Mouse (Mus musculus) bone marrow macrophage, adult 2 months (primary cell): Measurements from ENCODE around the gene Gna11. TPM values are rescaled to one million over a fixed set of nuclear protein-coding genes. Genes with fewer than 3 reads are reported as not detected.

Source experiments
- H3K27ac ChIP-seq: 2 replicates; pipeline ENCODE4 v1.5.1; 2012; ENCODE audit warnings: low read depth, low read length; ENCODE audit not compliant: insufficient read depth
- H3K4me1 ChIP-seq: 2 replicates; pipeline ENCODE4 v1.6.1; 2012; ENCODE audit warnings: low read length; ENCODE audit not compliant: control insufficient read depth, insufficient read depth
- H3K4me3 ChIP-seq: 2 replicates; pipeline ENCODE4 v1.5.1; 2012; ENCODE audit warnings: mild to moderate bottlenecking, low read length, moderate library complexity; ENCODE audit not compliant: insufficient read depth
- CTCF ChIP-seq: IDR thresholded peaks from 2 replicates; pipeline ENCODE4 v1.5.1; 2012; ENCODE audit warnings: low read depth, mild to moderate bottlenecking, low read length, moderate library complexity
- POLR2A ChIP-seq: IDR thresholded peaks from 2 replicates; pipeline ENCODE4 v1.6.1; 2012; ENCODE audit warnings: mild to moderate bottlenecking, low read depth, low read length, borderline replicate concordance
- polyA plus RNA-seq: library from polyadenylated mRNA; stranded (reverse); fragments of >200 nt; gene quantifications from 2 replicates; pipeline ENCODE4 v1.2.4, GENCODE M21; 2012; ENCODE audit not compliant: missing spikeins, insufficient read depth, insufficient read length

Gna11 gene
- polyA plus RNA-seq = 10.1 and 10.5 TPM in 2 replicates

GRCm38 (mm10) chr10:81545161-81545747 is at the start of gene Gna11:
Gene Gna11 (minus strand): TSS chr10:81545190.
- TF ChIP-seq CTCF (no peak), POLR2A (no peak)
- peak within 1 kb of the TSS; percentile 98 for H3K4me3 ChIP-seq
- H3K27ac ChIP-seq = peak within 1 kb of the TSS; percentile 48
- H3K4me1 ChIP-seq = peaks cover 18% of the 10 kb centered on the region

GRCm38 (mm10) chr10:81593935-81594334 is 48.9 kb upstream of the Gna11 start:
- no peak for TF ChIP-seq CTCF
- no peak for TF ChIP-seq POLR2A
- no peak overlapping the region for H3K27ac ChIP-seq
- no peaks in the 10 kb centered on the region for H3K4me1 ChIP-seq
- no peak overlapping the region for H3K4me3 ChIP-seq

GRCm38 (mm10) chr10:81593223-81593622 is 48.2 kb upstream of the Gna11 start:
- Histone ChIP-seq H3K4me3 (no peak overlapping the region), H3K4me1 (no peaks in the 10 kb centered on the region), H3K27ac (no peak overlapping the region)
- TF ChIP-seq POLR2A (no peak), CTCF (no peak)

GRCm38 (mm10) chr10:81592631-81593030 is 47.6 kb upstream of the Gna11 start:
- TF ChIP-seq CTCF (no peak), POLR2A (no peak)
- H3K4me3 ChIP-seq = no peak overlapping the region
- no peak overlapping the region for H3K27ac ChIP-seq
- H3K4me1 ChIP-seq = no peaks in the 10 kb centered on the region

GRCm38 (mm10) chr10:81591846-81592245 is 46.9 kb upstream of the Gna11 start:
- Histone ChIP-seq H3K27ac (no peak overlapping the region), H3K4me1 (no peaks in the 10 kb centered on the region), H3K4me3 (no peak overlapping the region)
- TF ChIP-seq POLR2A (no peak), CTCF (no peak)

GRCm38 (mm10) chr10:81588739-81589138 is 43.7 kb upstream of the Gna11 start:
- Histone ChIP-seq H3K27ac (no peak overlapping the region), H3K4me3 (no peak overlapping the region), H3K4me1 (no peaks in the 10 kb centered on the region)
- no peak for TF ChIP-seq CTCF
- no peak for TF ChIP-seq POLR2A

- H3K4me1 ChIP-seq = no peaks in the 10 kb centered on the region
- no peak overlapping the region for H3K4me3 ChIP-seq
- no peak overlapping the region for H3K27ac ChIP-seq
- TF ChIP-seq POLR2A (no peak), CTCF (no peak)
These were observed 38.4 kb upstream of the Gna11 start for GRCm38 (mm10) chr10:81583347-81583746.

- Histone ChIP-seq H3K4me3 (peak overlapping the region; percentile 18; the same call in 1 of the 2 replicates), H3K4me1 (no peaks in the 10 kb centered on the region; the same call in 1 of the 2 replicates), H3K27ac (no peak overlapping the region)
- TF ChIP-seq POLR2A = no peak
- no peak for TF ChIP-seq CTCF
These were observed 35.6 kb upstream of the Gna11 start for GRCm38 (mm10) chr10:81580441-81581070.

GRCm38 (mm10) chr10:81579967-81580366 is 35.0 kb upstream of the Gna11 start:
- no peak for TF ChIP-seq CTCF
- no peak for TF ChIP-seq POLR2A
- Histone ChIP-seq H3K4me3 (no peak overlapping the region), H3K27ac (no peak overlapping the region), H3K4me1 (no peaks in the 10 kb centered on the region; the same call in 1 of the 2 replicates)

- TF ChIP-seq CTCF = no peak
- no peak for TF ChIP-seq POLR2A
- peak overlapping the region; percentile 61 for H3K4me3 ChIP-seq
- H3K27ac ChIP-seq = no peak overlapping the region
- peaks cover 5% of the 10 kb centered on the region; the same call in 1 of the 2 replicates for H3K4me1 ChIP-seq
These were observed 30.7 kb upstream of the Gna11 start for GRCm38 (mm10) chr10:81575695-81576094.
